Comparison of ENCODE assay signal across 20 mouse cellular contexts in the genomic region with DNA sequence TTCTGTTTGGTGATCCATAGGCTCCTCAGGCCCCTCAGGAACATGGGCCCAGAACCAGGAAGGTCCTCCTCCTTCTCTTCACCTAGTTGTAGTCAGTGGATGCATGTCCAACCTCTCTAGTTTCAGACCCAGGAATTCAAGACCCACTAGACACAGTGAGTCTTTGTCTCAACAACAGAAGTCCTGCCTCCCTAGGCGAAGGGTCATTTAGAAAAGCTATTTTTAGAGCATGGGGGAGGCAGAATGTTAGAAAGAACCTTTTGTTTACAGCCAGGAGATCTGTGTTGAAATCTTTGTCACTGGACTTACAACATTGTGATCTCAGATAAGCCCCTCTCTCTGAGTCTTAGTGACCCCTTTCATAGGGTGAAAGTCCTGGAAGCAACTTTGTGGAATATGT.
A peak's percentile ranks its signal among the peaks of the same experiment; 100 is the strongest.
DNase-seq lines count a peak whose midpoint lies in the region; TF ChIP-seq lines count a peak whose summit lies in the region.
"Had no signal": no experiment of that assay in that cellular context is flagged by ENCODE, and none has a peak within 500 bp of the region (broad histone marks: within the 10 kb centered on the region; RNA-seq: fewer than 3 reads in every experiment).

No protein-coding gene starts in this region.

- peaks cover 2% of the 10 kb centered on the region; the same call in 1 of the 2 replicates for H3K36me3 ChIP-seq in spleen, adult 2 months (ENCODE audit: control insufficient read depth, insufficient read depth, low read length)
- H3K36me3 ChIP-seq: embryonic facial prominence, embryonic 13.5 days; midbrain, embryonic 15.5 days; neural tube, embryonic 15.5 days had no signal

- peak overlapping the region; percentile 64; the same call in 1 of the 2 replicates for H3K27ac ChIP-seq in layer of hippocampus, adult 2 months
- H3K27ac ChIP-seq in spleen, adult 2 months (ENCODE audit: insufficient read depth, low read length): peak overlapping the region; percentile 39
- H3K27ac ChIP-seq: embryonic facial prominence, embryonic 13.5 days; midbrain, embryonic 15.5 days; neural tube, embryonic 15.5 days; stomach, postnatal 0 days had no signal

- DNase-seq in embryo, embryonic 10.5 days (ENCODE audit: low spot score): peak; percentile 50
- no peak for DNase-seq in embryo, embryonic 10 days (ENCODE audit: low spot score)
- no peak for DNase-seq in layer of hippocampus, adult 2 months (ENCODE audit: low spot score in 2 of 2)
- DNase-seq in layer of hippocampus, adult 9-10 months (ENCODE audit: low spot score): no peak
- no peak for DNase-seq in spleen, adult 2 months (ENCODE audit: low read depth in 1 of 2, low spot score in 2 of 2)
- no peak for DNase-seq in spleen, postnatal 36 days (ENCODE audit: low spot score in 2 of 2)
- no peak for DNase-seq in cerebellum, postnatal 10 days
- no peak for DNase-seq in ovary, postnatal 10 days (ENCODE audit: low spot score)
- DNase-seq: adrenal gland, postnatal 25 days; cerebellum, adult 11-12 months; cerebellum, postnatal 25 days; gastrocnemius, postnatal 25 days; kidney, adult 11 months; layer of hippocampus, postnatal 36 days; lung, adult 2 months; right cerebral cortex, postnatal 25 days had no signal

- H3K4me3 ChIP-seq in layer of hippocampus, adult 2 months: no peak overlapping the region
- no peak overlapping the region for H3K4me3 ChIP-seq in spleen, adult 2 months (ENCODE audit: extremely low read depth, insufficient read depth, insufficient read length)
- H3K4me3 ChIP-seq: embryonic facial prominence, embryonic 13.5 days; midbrain, embryonic 15.5 days; neural tube, embryonic 15.5 days had no signal

- no peak for TF ChIP-seq POLR2A in spleen, adult 2 months (IDR thresholded peaks at IDR 0.05; ENCODE audit: low read depth, low read length)

- no peak for TF ChIP-seq CTCF in layer of hippocampus, adult 2 months (conservative IDR thresholded peaks at IDR 0.05)
- TF ChIP-seq CTCF in spleen, adult 2 months (IDR thresholded peaks at IDR 0.05; ENCODE audit: extremely low read depth, insufficient read depth, insufficient read length, insufficient replicate concordance): no peak

- H3K4me1 ChIP-seq in spleen, adult 2 months (ENCODE audit: control insufficient read depth, insufficient read depth, insufficient read length): peaks cover 24% of the 10 kb centered on the region
- H3K4me1 ChIP-seq: embryonic facial prominence, embryonic 13.5 days; midbrain, embryonic 15.5 days; neural tube, embryonic 15.5 days had no signal

- no peaks in the 10 kb centered on the region for H3K27me3 ChIP-seq in spleen, adult 2 months (ENCODE audit: control insufficient read depth, insufficient read depth, low read length)
- H3K27me3 ChIP-seq: embryonic facial prominence, embryonic 13.5 days; midbrain, embryonic 15.5 days; neural tube, embryonic 15.5 days had no signal

- 64% methylated on average over 1 of the region's 1 CpGs for WGBS in spleen, adult 2 months
